Mouse (Mus musculus) thymus, postnatal 10 days (tissue): ENCODE results near the gene Clca3a1.

Experiments used
- DNase-seq, 2 experiments: peaks; one replicate each; pipeline ENCODE4 v3.0.0; 2021; ENCODE audit warnings: low spot score in 2 of 2

Gene Clca3a1

GRCm38 (mm10) chr3:144679701-144680159, 81.0 kb downstream of the Clca3a1 start:
- no peak for DNase-seq
